Mouse (Mus musculus): ENCODE data around the gene AI481877. TPM values are rescaled to one million over a fixed set of nuclear protein-coding genes. Genes with fewer than 3 reads are reported as not detected.
"Not testable (repeated sequence)": the region's sequence is repeated elsewhere in the genome, so short reads cannot be mapped to it uniquely, and the experiment has no call there.

Gene AI481877
- total RNA-seq (2021): 0.15 TPM in 1 of 2 replicates, not detected in the other
- long read RNA-seq: 0 reads

DNA sequence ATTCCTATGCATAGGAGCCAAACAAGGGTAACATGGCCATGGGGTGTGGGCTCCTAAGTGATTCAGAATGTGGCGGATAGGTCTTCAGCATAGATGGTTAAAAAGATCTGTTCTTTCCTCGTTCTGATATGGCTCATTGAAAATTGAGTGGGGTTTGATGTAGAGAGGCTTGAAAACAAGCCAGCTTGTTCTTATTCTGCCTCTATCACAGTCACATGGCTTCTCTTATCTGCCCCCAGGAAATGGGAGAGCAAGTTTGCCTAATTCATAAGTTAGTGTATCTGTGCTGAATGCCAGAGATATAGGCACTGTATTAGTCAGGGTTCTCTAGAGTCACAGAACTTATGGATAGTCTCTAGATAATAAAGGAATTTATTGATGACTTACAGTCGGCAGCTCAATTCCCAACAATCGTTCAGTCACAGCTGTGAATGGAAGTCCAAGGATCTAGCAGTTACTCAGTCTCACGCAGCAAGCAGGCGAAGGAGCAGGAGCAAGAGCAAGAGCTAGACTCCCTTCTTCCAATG, at the start of gene AI481877:
Gene AI481877 (minus strand): TSS at position 477 of the 527 bp plus-strand sequence.
- DNase-seq: not testable (repeated sequence)

DNA sequence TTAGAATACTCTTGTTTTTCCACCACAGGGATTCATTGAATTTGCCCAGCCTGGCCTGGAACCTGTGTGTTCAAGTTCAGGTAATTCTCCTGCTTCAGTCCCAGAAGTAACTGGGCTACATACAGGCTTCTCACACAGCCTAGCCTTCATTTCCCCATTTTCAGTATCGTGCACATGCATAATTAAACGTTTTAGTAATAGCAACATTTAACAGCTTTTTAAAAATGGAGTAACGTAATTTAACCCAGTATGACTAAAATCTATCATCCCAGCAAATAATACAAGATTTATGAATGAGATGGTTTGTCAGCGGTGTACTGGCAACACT, 49.7 kb upstream of the AI481877 start:
- DNase-seq: no peak

DNA sequence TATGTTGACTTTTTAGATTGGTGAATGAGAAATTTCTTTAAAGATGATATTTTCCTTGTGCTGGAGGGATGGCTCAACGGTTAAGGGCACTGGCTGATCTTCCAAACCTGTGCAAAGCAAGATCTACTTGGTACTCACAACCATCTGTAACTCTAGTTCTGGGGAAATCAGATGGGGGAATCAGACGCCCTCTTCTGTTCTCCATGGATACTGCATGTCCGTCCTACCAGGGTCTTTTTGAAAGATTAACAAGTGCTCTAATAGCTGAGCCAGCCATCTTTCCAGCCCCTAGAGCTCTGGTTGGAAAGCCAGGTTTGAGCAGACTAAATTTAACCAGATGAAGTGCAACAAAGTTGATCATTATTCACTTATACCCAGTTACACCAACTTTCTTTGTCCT, 48.5 kb upstream of the AI481877 start:
- peak; percentile 13 for DNase-seq

DNA sequence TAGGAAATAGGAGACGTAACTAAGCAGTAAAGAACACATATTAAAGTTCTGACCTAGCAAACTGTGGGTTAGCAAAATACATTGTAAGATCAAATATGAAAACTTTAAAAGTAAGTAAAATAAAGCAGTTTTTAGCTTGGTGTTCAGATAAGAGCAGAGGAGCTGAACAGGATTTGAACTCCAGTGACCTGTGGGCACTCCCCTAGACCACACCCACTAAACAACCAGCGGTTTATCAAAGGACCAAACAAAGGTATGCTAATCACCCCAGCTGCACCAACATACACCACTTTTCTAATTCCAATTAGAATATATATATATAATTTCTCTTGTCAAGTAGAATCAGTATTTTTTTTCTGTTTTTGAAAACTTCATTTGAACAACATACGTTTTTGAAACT, 46.9 kb upstream of the AI481877 start:
- no peak for DNase-seq

GRCm38 (mm10) chr4:59181320-59182271, 42.8 kb upstream of the AI481877 start:
- no peak for DNase-seq

GRCm38 (mm10) chr4:59177566-59177965, 38.8 kb upstream of the AI481877 start:
- DNase-seq: no peak

DNA sequence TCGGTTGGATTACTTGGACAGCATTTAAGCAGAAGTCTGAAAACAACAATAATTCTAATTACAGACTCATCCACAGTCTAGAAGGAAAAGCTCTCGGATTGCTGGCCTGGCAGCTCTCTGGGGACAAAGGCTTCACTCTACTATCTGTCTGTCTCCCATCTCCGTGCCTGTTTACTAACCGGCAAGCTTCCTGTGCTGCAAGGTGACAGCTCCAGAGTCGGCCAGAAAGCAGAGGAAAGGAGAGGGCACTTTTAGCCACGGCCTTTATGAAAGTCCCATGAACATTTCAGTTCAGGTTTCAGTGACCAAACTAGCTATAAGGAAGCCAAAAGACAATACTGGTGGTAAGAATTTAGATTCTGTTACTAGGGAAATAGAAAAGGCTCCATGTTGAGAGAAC, 37.1 kb upstream of the AI481877 start:
- DNase-seq: no peak

DNA sequence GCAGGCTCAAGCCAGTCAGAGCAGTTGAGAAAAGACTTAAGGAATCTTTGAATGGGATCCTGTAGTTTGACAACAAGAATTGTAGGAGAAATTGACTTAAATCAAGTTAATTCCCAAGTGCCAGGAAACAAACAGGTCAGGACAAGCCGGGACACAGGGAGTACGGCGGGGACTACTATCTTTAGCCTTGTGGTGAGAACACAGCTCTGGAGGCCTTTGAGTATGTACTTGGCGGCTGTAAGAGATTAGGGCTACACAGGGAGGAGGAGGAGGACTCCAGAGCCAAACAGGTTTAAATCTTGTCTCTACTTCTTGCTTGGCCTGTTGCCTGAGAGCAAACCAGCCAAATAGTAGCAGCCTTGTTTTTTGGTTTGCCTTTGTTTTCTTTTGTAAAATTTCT, 36.2 kb upstream of the AI481877 start:
- DNase-seq: no peak

- no peak for DNase-seq
These were observed 34.6 kb upstream of the AI481877 start for GRCm38 (mm10) chr4:59173181-59173922.

DNA sequence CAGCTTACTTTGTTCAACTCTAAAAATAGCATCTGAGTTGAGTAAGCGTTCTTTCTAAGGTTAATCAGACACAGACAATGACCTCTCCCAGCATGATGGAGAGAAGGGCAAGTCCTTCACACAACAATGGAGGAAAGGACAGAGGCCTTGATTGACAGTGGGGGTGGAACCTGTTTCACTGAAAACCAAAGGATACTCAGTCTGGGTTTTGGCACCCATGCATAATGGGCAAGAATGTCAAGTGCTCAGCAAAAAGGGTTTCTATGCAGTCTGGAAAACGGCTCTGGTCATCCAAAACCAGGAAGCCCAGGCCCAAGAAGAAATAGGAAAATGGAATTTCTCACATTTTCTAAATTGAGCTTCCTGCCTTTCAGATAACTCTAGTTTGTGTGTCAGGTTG, 33.8 kb upstream of the AI481877 start:
- no peak for DNase-seq

- DNase-seq: no peak
These were observed 31.2 kb upstream of the AI481877 start for GRCm38 (mm10) chr4:59169981-59170380.

DNA sequence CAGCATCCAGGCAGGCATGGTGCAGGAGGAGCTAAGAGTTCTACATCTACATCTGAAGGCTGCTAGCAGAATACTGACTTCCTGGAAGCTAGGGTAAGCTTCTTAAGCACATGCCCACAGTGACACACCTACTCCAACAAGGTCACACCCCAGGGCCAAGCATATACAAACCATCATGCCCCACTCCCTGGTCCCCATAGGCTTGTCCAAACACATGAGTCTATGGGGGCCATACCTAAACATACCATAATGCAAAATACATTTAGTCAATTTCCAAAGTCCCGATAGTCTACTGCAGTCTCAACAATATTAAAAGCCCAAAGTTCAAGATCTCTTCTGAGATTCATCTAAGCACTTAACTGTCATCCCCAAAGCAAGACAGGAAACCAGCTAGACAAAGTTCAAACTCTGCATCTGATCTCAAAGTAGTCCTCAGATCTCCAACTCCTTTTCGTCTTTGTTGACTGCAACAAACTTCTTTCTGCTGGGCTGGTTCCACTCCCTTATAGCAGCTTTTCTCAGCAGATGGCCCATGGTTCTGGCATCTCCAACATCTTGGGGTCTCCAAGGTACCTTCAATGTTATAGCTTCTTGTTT, 28.6 kb upstream of the AI481877 start:
- DNase-seq: no peak

DNA sequence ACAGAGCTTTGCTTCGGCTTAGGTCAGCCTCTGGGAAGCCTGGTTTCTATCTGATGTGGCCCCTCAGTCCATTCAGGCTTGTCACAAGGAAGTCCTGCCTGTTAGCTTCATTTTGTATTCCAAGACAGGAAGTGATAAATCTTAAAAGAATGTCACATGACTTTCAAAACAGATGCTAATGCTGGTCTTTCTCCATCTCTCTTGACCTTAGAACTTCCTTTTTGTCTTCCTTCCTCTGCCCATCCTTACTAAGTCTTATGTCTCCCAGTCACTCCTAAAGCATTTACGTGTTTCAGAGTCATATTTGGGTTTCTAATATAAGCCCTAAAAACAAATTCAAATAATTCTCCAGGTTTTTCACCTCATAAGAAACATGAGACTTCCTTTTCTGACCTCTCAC, 25.3 kb upstream of the AI481877 start:
- no peak for DNase-seq

DNA sequence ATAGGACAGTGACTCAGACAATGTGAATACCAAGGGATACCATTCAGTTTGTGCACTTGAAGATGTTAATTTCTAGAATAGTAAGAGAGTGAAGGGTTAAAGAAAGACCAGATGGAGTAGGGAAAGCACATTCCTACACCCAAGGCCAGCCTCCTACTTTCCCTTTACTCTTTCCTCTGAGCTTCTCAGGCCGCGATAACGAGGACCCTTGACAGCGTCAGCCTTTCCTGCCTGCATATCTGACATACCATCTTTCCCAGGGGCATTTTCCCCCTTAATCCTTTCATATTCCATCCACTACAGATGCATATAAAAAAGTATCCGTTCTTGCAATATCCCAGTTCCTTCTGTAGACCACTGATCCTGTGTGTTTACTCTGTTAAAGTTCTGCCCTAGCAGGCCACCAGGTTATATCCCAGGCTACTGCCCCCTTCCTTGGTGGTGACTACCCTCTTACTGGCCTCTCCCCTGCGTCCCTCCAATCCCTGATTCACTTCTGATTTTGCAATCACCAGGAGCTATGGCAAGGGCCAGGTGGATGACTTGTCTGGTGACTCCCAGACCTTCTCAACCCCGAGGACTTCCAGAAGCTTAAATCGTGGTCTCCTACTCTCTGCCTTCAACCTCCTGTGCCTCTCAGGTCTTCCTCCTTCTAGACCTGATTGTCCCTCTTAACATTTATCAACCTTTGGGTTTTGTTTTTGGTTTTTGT, 22.3 kb upstream of the AI481877 start:
- no peak for DNase-seq

DNA sequence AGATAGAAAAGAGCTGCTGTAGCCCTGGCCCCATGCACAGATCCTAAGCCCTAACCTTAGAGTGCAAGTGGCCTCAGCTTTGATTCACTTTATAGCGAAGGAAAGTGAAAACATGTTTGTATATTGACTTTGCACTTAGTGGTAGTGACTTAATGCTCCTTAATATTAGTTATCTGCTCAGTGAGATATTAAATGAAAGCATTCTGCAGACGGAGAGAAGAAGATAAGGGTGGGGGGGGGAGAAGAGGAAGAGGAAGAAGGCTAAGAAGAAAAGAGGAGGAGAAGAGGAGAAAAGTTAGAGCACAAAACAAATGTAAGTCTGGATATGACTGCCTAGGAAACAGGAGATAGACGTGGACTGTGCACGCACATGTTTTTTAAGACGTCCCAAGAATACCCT, 21.5 kb upstream of the AI481877 start:
- DNase-seq: no peak

DNA sequence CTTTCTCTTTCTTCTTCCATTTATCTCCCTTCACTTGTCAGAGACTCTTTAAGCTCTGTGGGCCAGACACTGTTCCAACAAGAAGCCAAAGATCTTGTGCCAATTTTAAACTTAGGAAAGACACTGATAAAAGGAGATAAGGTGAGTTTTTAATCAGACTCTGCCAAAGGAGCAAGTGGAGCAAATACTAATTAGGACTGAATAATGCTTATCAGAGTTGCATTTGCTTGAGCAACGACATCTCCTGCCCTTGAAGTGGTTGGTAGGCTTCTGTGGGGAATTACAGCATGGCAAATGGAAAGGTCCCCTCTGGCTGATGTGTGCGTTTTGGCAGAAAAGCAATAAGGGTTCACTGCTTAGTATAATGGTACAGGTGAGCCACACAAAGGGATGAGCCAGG, 18.9 kb upstream of the AI481877 start:
- no peak for DNase-seq

- no peak for DNase-seq
These were observed 18.3 kb upstream of the AI481877 start for GRCm38 (mm10) chr4:59156897-59157592.

DNA sequence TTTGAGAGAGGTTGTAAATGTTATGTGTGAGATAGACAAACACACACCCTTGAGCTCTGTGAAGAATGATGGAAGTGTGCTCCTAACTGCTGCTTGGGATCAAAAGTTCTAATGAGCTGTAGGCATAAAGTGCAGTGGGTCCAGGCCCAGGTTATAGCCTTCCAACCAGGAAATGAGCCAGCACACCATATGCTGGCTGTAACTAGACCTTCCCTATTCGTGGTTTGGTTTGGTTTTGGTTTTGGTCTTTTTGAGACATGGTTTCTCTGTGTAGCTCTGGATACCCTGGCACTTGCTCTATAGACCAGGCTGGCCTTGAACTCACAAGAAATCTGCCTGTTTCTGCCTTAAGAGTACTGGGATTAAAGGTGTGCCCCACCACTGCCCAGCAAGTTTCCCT, 13.2 kb upstream of the AI481877 start:
- DNase-seq: no peak

DNA sequence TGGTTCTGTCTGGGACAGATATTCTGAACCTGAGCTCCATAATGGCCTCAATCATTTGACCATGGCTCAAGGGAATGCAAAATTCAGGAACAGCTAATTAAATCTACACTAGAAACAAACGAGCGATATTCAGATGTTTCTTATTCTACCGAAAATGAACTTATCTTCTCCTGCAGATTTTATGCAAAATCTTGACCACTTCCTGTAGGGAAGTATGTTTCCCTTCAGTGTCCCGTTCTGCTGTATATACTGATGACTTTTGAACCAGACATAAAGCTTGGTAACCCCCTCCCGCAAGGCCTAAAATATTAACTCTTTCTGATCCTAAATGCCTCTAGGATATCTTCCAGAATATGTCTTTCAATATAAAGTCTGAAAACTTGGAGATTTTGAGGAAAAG, 12.1 kb upstream of the AI481877 start:
- DNase-seq: no peak

- DNase-seq: peak; percentile 17
These were observed 10.3 kb upstream of the AI481877 start for GRCm38 (mm10) chr4:59149043-59149442.

DNA sequence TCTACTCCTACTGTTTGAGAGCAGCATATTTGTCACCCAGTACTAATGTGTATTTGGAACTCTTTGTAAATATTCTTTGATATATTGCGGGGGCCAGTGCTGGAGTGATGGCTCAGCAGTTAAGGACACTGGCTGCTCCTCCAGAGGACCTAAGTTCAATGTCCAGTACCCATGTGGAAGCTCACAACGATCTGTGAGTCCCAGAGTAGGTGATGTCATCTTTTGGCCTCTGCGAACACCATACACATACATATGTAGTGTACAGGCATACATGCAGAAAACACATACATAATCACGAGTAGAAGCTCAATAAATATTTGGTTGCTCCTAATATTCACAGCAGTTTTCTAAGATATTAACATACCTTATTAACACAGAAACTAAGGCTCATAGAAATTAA, 9.8 kb downstream of the AI481877 start:
- DNase-seq: no peak

GRCm38 (mm10) chr4:59125053-59125452, 13.7 kb downstream of the AI481877 start:
- no peak for DNase-seq
